Mouse (Mus musculus) cerebral cortex, adult 2 months (tissue): ENCODE measurements around the gene Sall1.

Source experiments
- WGBS: fragments of 180-500 bp; shearing (Covaris S2); methylation state at CpG from one replicate; pipeline ENCODE4 v1.1.7; 2018; 5-methylcytosine and 5-hydroxymethylcytosine counted together

Sall1 gene

DNA sequence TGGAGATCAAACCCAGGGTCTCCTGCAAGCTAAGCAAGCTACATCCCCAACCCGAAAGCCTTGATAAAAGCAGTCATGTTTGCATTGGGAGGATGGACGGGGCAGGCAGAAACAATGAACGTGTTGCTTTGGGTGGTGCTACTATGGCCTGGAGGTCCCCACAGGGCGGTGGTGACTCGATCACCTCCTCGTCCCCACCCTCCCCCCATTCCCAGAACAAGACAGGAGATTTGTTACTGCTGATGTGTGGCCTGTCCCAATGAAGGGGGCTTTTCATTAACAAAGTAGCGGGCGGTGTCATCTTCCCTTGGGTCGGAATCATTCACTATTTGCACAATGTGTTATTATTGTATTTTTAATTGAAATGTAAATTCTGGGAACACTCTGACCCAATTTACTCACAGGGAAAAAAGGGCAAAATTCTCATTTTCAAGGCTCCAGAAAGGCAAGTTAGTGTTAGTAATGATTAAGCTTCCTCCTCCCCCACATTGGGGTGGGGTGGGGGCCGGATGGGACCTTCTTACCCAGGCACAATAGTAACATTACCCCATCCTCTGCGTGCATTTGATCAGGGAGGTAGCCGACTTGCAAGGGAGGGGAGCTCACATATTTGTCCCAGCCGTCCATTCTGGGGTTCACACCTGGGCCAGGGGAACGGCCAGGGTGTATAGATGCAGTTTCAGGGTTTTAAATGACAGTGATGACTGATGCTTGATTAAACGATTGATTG lies 52.0 kb downstream of the Sall1 start:
- WGBS: 68% methylated on average over 15 of the region's 15 CpGs

DNA sequence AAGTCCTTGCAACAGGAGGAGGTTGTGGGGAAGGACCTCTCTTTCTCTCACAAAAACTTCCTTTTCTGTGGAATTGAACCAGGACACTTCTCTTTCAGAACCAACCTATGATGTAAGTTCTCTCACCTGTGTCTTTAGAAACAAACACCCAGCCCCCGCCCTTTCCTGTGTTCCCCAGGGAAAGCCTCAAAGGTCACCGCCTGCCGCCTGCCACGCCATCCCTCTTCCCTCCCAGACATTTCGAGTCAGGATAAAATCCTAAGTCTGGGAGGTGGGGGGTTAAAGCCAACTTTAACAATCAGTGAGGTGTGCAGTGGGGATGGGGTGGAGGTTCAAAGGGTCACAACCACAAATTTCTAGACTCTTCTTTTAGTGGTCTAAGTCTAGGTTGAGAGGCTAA lies 52.8 kb downstream of the Sall1 start:
- 88% methylated on average over 5 of the region's 5 CpGs for WGBS

- 88% methylated on average over 3 of the region's 3 CpGs for WGBS
Measured at GRCm38 (mm10) chr8:88989002-88989401, 55.0 kb downstream of the Sall1 start.

DNA sequence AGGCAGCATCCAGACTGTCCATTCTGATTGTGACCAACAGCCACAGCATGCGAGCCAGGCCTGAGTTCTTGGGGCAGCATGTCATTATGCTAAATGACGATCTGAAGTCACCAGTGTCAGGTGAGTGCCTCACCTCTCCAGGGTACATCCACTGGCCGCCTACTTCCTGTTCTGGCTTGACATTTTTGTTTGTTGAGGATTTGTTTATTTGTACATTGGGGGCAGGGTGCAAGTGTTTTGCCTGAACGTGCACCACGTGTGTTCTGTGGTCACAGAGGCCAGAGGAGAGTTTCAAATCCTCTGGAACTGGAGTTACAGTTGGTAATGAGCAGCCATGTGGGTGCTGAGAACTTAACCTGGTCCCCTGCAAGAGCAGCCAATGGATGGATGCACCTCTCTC lies 60.5 kb downstream of the Sall1 start:
- WGBS: 83% methylated on average over 5 of the region's 5 CpGs
